Mouse (Mus musculus): ENCODE measurements around the gene Gemin7. TPM values are rescaled to one million over a fixed set of nuclear protein-coding genes. Genes with fewer than 3 reads are reported as not detected.

The Gemin7 gene
- polyA plus RNA-seq, 1 experiment from 2014 or later = 127 TPM

- Histone ChIP-seq H3K36me3 (ENCODE audit: control insufficient read depth, insufficient read depth) (peaks cover 21% of the 10 kb centered on the region), H3K4me1 (ENCODE audit: control insufficient read depth, insufficient read depth, low read length) (peaks cover 10% of the 10 kb centered on the region), H3K4me3 (ENCODE audit: low read length) (no peak overlapping the region), H3K9ac (ENCODE audit: low read length) (no peak overlapping the region), H3K27me3 (ENCODE audit: control insufficient read depth, insufficient read depth, low read length) (no peaks in the 10 kb centered on the region), H3K27ac (ENCODE audit: low read length) (no peak overlapping the region), H3K4me2 (ENCODE audit: low read depth, low read length) (no peak overlapping the region), H3K9me3 (replicated peaks; ENCODE audit: control insufficient read depth, low read length) (peaks cover 3% of the 10 kb centered on the region)
- ATAC-seq (replicated peaks; ENCODE audit: extremely low read depth, insufficient read depth, low FRiP score) = no peak
- WGBS = 85% methylated on average over 8 of the region's 8 CpGs
Observed at GRCm38 (mm10) chr7:19567426-19567825, 10.0 kb downstream of the Gemin7 start.

GRCm38 (mm10) chr7:19565803-19566202 lies 11.6 kb downstream of the Gemin7 start:
- H3K27ac ChIP-seq (ENCODE audit: low read length) = no peak overlapping the region

GRCm38 (mm10) chr7:19564455-19564854 lies 12.9 kb downstream of the Gemin7 start:
- ATAC-seq (replicated peaks; ENCODE audit: extremely low read depth, insufficient read depth, low FRiP score) = no peak
- 86% methylated on average over 4 of the region's 4 CpGs for WGBS
- Histone ChIP-seq H3K36me3 (ENCODE audit: control insufficient read depth, insufficient read depth) (peaks cover 19% of the 10 kb centered on the region), H3K4me3 (ENCODE audit: low read length) (no peak overlapping the region), H3K27ac (ENCODE audit: low read length) (no peak overlapping the region), H3K27me3 (ENCODE audit: control insufficient read depth, insufficient read depth, low read length) (no peaks in the 10 kb centered on the region), H3K4me1 (ENCODE audit: control insufficient read depth, insufficient read depth, low read length) (peaks cover 18% of the 10 kb centered on the region), H3K9ac (ENCODE audit: low read length) (no peak overlapping the region), H3K9me3 (replicated peaks; ENCODE audit: control insufficient read depth, low read length) (peaks cover 3% of the 10 kb centered on the region), H3K4me2 (ENCODE audit: low read depth, low read length) (no peak overlapping the region)

More at GRCm38 (mm10) chr7:19565803-19566202, 11.6 kb downstream of the Gemin7 start:
- Histone ChIP-seq H3K4me2 (ENCODE audit: low read depth, low read length) (no peak overlapping the region), H3K4me3 (ENCODE audit: low read length) (no peak overlapping the region), H3K9me3 (replicated peaks; ENCODE audit: control insufficient read depth, low read length) (peaks cover 3% of the 10 kb centered on the region), H3K9ac (ENCODE audit: low read length) (no peak overlapping the region), H3K36me3 (ENCODE audit: control insufficient read depth, insufficient read depth) (peaks cover 21% of the 10 kb centered on the region), H3K27me3 (ENCODE audit: control insufficient read depth, insufficient read depth, low read length) (no peaks in the 10 kb centered on the region), H3K4me1 (ENCODE audit: control insufficient read depth, insufficient read depth, low read length) (peaks cover 5% of the 10 kb centered on the region)
- 92% methylated on average over 2 of the region's 2 CpGs for WGBS
- no peak for ATAC-seq (replicated peaks; ENCODE audit: extremely low read depth, insufficient read depth, low FRiP score)

- WGBS = 65% methylated on average over 3 of the region's 3 CpGs
- H3K27me3 ChIP-seq (ENCODE audit: control insufficient read depth, insufficient read depth, low read length) = no peaks in the 10 kb centered on the region
- no peak overlapping the region for H3K4me3 ChIP-seq (ENCODE audit: low read length)
- H3K4me2 ChIP-seq (ENCODE audit: low read depth, low read length) = no peak overlapping the region
- H3K27ac ChIP-seq (ENCODE audit: low read length) = no peak overlapping the region
- no peak overlapping the region for H3K9ac ChIP-seq (ENCODE audit: low read length)
- peaks cover 23% of the 10 kb centered on the region for H3K4me1 ChIP-seq (ENCODE audit: control insufficient read depth, insufficient read depth, low read length)
- H3K9me3 ChIP-seq (replicated peaks; ENCODE audit: control insufficient read depth, low read length) = peaks cover 3% of the 10 kb centered on the region
- no peak for ATAC-seq (replicated peaks; ENCODE audit: extremely low read depth, insufficient read depth, low FRiP score)
- peaks cover 15% of the 10 kb centered on the region for H3K36me3 ChIP-seq (ENCODE audit: control insufficient read depth, insufficient read depth)
Observed at GRCm38 (mm10) chr7:19563884-19564283, 13.5 kb downstream of the Gemin7 start.

- peak within 1 kb of the TSS; percentile 93 for H3K9ac ChIP-seq (ENCODE audit: low read length)
- peak within 1 kb of the TSS; percentile 89 for H3K4me3 ChIP-seq (ENCODE audit: low read length)
- H3K27me3 ChIP-seq (ENCODE audit: control insufficient read depth, insufficient read depth, low read length) = no peaks in the 10 kb centered on the region
- peaks cover 3% of the 10 kb centered on the region for H3K9me3 ChIP-seq (replicated peaks; ENCODE audit: control insufficient read depth, low read length)
- H3K4me2 ChIP-seq (ENCODE audit: low read depth, low read length) = peak within 1 kb of the TSS; percentile 90
- H3K36me3 ChIP-seq (ENCODE audit: control insufficient read depth, insufficient read depth) = peaks cover 15% of the 10 kb centered on the region
- WGBS = 2% methylated on average over 19 of the region's 19 CpGs
- no peak for ATAC-seq (replicated peaks; ENCODE audit: extremely low read depth, insufficient read depth, low FRiP score)
- H3K27ac ChIP-seq (ENCODE audit: low read length) = peak within 1 kb of the TSS; percentile 91
- H3K4me1 ChIP-seq (ENCODE audit: control insufficient read depth, insufficient read depth, low read length) = peaks cover 34% of the 10 kb centered on the region
Observed at GRCm38 (mm10) chr7:19562643-19563410, 14.6 kb downstream of the Gemin7 start, which contains the start of gene Ppp1r37. Ppp1r37 (minus strand) TSS chr7:19563076.

- Histone ChIP-seq H3K27me3 (ENCODE audit: control insufficient read depth, insufficient read depth, low read length) (no peaks in the 10 kb centered on the region), H3K4me2 (ENCODE audit: low read depth, low read length) (peak overlapping the region; percentile 90), H3K9me3 (replicated peaks; ENCODE audit: control insufficient read depth, low read length) (peaks cover 3% of the 10 kb centered on the region), H3K27ac (ENCODE audit: low read length) (peak overlapping the region; percentile 91), H3K4me1 (ENCODE audit: control insufficient read depth, insufficient read depth, low read length) (peaks cover 40% of the 10 kb centered on the region), H3K4me3 (ENCODE audit: low read length) (peak overlapping the region; percentile 89), H3K36me3 (ENCODE audit: control insufficient read depth, insufficient read depth) (peaks cover 15% of the 10 kb centered on the region), H3K9ac (ENCODE audit: low read length) (peak overlapping the region; percentile 93)
- ATAC-seq (replicated peaks; ENCODE audit: extremely low read depth, insufficient read depth, low FRiP score) = peak; percentile 84
- under 1% methylated on average over 102 of the region's 102 CpGs for WGBS
Observed at GRCm38 (mm10) chr7:19561765-19562642, 15.4 kb downstream of the Gemin7 start.

GRCm38 (mm10) chr7:19561431-19561764 lies 16.0 kb downstream of the Gemin7 start:
- WGBS = under 1% methylated on average over 11 of the region's 11 CpGs

GRCm38 (mm10) chr7:19560491-19561260 lies 16.7 kb downstream of the Gemin7 start:
- Histone ChIP-seq H3K27me3 (ENCODE audit: control insufficient read depth, insufficient read depth, low read length) (no peaks in the 10 kb centered on the region), H3K27ac (ENCODE audit: low read length) (peak overlapping the region; percentile 17; the same call in 1 of the 2 replicates), H3K4me1 (ENCODE audit: control insufficient read depth, insufficient read depth, low read length) (peaks cover 47% of the 10 kb centered on the region), H3K4me2 (ENCODE audit: low read depth, low read length) (peak overlapping the region; percentile 90), H3K9ac (ENCODE audit: low read length) (peak overlapping the region; percentile 93), H3K4me3 (ENCODE audit: low read length) (peak overlapping the region; percentile 89), H3K36me3 (ENCODE audit: control insufficient read depth, insufficient read depth) (peaks cover 15% of the 10 kb centered on the region), H3K9me3 (replicated peaks; ENCODE audit: control insufficient read depth, low read length) (peaks cover 3% of the 10 kb centered on the region)
- WGBS = 13% methylated on average over 11 of the region's 11 CpGs
- ATAC-seq (replicated peaks; ENCODE audit: extremely low read depth, insufficient read depth, low FRiP score) = no peak

More at GRCm38 (mm10) chr7:19561431-19561764, 16.0 kb downstream of the Gemin7 start:
- Histone ChIP-seq H3K9me3 (replicated peaks; ENCODE audit: control insufficient read depth, low read length) (peaks cover 3% of the 10 kb centered on the region), H3K4me1 (ENCODE audit: control insufficient read depth, insufficient read depth, low read length) (peaks cover 46% of the 10 kb centered on the region), H3K9ac (ENCODE audit: low read length) (peak overlapping the region; percentile 93), H3K4me3 (ENCODE audit: low read length) (peak overlapping the region; percentile 89), H3K4me2 (ENCODE audit: low read depth, low read length) (peak overlapping the region; percentile 90), H3K27ac (ENCODE audit: low read length) (peak overlapping the region; percentile 91), H3K27me3 (ENCODE audit: control insufficient read depth, insufficient read depth, low read length) (no peaks in the 10 kb centered on the region), H3K36me3 (ENCODE audit: control insufficient read depth, insufficient read depth) (peaks cover 15% of the 10 kb centered on the region)
- ATAC-seq (replicated peaks; ENCODE audit: extremely low read depth, insufficient read depth, low FRiP score) = no peak

Data from heart, embryonic 16.5 days (tissue).